Mouse (Mus musculus) CH12.LX (cell line): Measurements from ENCODE around the gene Dupd1. TPM values are rescaled to one million over a fixed set of nuclear protein-coding genes. Genes with fewer than 3 reads are reported as not detected.

Experiments
- DNase-seq: peaks from one replicate; pipeline ENCODE4 v3.0.0-alpha.2; 2013; ENCODE audit errors: extremely low read depth
- H3K27ac ChIP-seq: 2 replicates; pipeline ENCODE4 v1.5.1; 2012; ENCODE audit warnings: low read depth, mild to moderate bottlenecking, control low read depth, moderate library complexity; ENCODE audit not compliant: insufficient read depth
- H3K27me3 ChIP-seq: replicated peaks from 2 replicates; pipeline ENCODE3; 2012; ENCODE audit warnings: inconsistent platforms
- H3K36me3 ChIP-seq, 2 experiments: replicated peaks in 1 of 2; 2 replicates each; pipeline versions ENCODE3 to v1.6.1; 2012; ENCODE audit warnings: inconsistent platforms in 1 of 2, low read length in 1 of 2, mild to moderate bottlenecking in 1 of 2, mixed read lengths in 1 of 2, moderate library complexity in 1 of 2; ENCODE audit not compliant: control insufficient read depth in 1 of 2, insufficient read depth in 1 of 2
- H3K4me1 ChIP-seq, 2 experiments: 2 replicates each; pipeline ENCODE4 v1.6.1; 2012; ENCODE audit warnings: inconsistent platforms in 1 of 2, moderate library complexity in 1 of 2; ENCODE audit not compliant: insufficient read depth in 2 of 2, control insufficient read depth in 1 of 2
- H3K4me2 ChIP-seq: 2 replicates; pipeline ENCODE4 v1.6.1; 2012; ENCODE audit warnings: low read depth, mild to moderate bottlenecking, control low read depth; ENCODE audit not compliant: poor library complexity, insufficient read depth, severe bottlenecking
- H3K4me3 ChIP-seq, 3 experiments: fragments of 150-350 bp in 1 of 3; sonication (generic) in 1 of 3; replicated peaks in 1 of 3; 2 replicates each; pipeline versions ENCODE3 to v1.5.1; 2011 to 2012; ENCODE audit warnings: low read depth in 2 of 3, low read length in 2 of 3, mild to moderate bottlenecking in 2 of 3, moderate library complexity in 2 of 3, control low read depth in 1 of 3, improper control_type of control experiment in 1 of 3, inconsistent platforms in 1 of 3, mixed read lengths in 1 of 3; ENCODE audit not compliant: poor library complexity in 1 of 3
- H3K79me2 ChIP-seq: replicated peaks from 2 replicates; pipeline ENCODE4 v1.6.1; 2012; ENCODE audit warnings: mild to moderate bottlenecking, moderate library complexity; ENCODE audit not compliant: control insufficient read depth, poor library complexity, insufficient read depth, severe bottlenecking; ENCODE audit errors: extremely low read depth
- H3K9ac ChIP-seq: 2 replicates; pipeline ENCODE4 v1.6.1; 2012; ENCODE audit warnings: low read depth, mild to moderate bottlenecking, control low read depth, moderate library complexity; ENCODE audit not compliant: insufficient read depth
- H3K9me3 ChIP-seq: replicated peaks from 2 replicates; pipeline ENCODE3; 2012; ENCODE audit warnings: low read length, inconsistent platforms, mixed read lengths
- BHLHE40 ChIP-seq: IDR thresholded peaks from 2 replicates; pipeline ENCODE4 v1.6.1; 2011; ENCODE audit warnings: mild to moderate bottlenecking, low read depth, low read length, improper control_type of control experiment
- CHD1 ChIP-seq: IDR thresholded peaks from 2 replicates; pipeline ENCODE4 v1.6.1; 2012; ENCODE audit warnings: low read depth, low read length, improper control_type of control experiment, inconsistent platforms
- ELF1 ChIP-seq: IDR thresholded peaks from 2 replicates; pipeline ENCODE4 v1.6.1; 2014; ENCODE audit warnings: low read depth, mild to moderate bottlenecking, inconsistent platforms, low read length, improper control_type of control experiment
- EP300 ChIP-seq: IDR thresholded peaks from 2 replicates; pipeline ENCODE4 v1.6.1; 2011; ENCODE audit warnings: low read length, improper control_type of control experiment
- ETS1 ChIP-seq: conservative IDR thresholded peaks from 2 replicates; pipeline ENCODE4 v1.6.1; 2012; ENCODE audit warnings: low read depth, mild to moderate bottlenecking, inconsistent platforms, low read length, improper control_type of control experiment, moderate library complexity
- GABPA ChIP-seq: IDR thresholded peaks from 2 replicates; pipeline ENCODE4 v1.6.1; 2012; ENCODE audit warnings: low read depth, low read length, improper control_type of control experiment, inconsistent platforms; ENCODE audit not compliant: insufficient replicate concordance
- IRF4 ChIP-seq: IDR thresholded peaks from 2 replicates; pipeline ENCODE4 v1.6.1; 2014; ENCODE audit warnings: low read depth, mild to moderate bottlenecking, inconsistent platforms, low read length, improper control_type of control experiment
- JUN ChIP-seq: IDR thresholded peaks from 2 replicates; pipeline ENCODE4 v1.6.1; 2011; ENCODE audit warnings: low read depth, mild to moderate bottlenecking, low read length, improper control_type of control experiment, moderate library complexity; ENCODE audit not compliant: insufficient read depth
- JUND ChIP-seq: conservative IDR thresholded peaks from 2 replicates; pipeline ENCODE4 v1.6.1; 2011; ENCODE audit warnings: low read depth, low read length, improper control_type of control experiment
- KAT2A ChIP-seq: IDR thresholded peaks from 2 replicates; pipeline ENCODE4 v1.6.1; 2012; ENCODE audit warnings: low read length, improper control_type of control experiment, inconsistent platforms; ENCODE audit not compliant: insufficient replicate concordance
- MAZ ChIP-seq: IDR thresholded peaks from 2 replicates; pipeline ENCODE4 v1.6.1; 2012; ENCODE audit warnings: low read depth, mild to moderate bottlenecking, inconsistent platforms, low read length, improper control_type of control experiment, moderate library complexity
- MEF2A ChIP-seq: IDR thresholded peaks from 2 replicates; pipeline ENCODE4 v1.6.1; 2014; ENCODE audit warnings: low read depth, mild to moderate bottlenecking, inconsistent platforms, low read length, improper control_type of control experiment, borderline replicate concordance
- MXI1 ChIP-seq: IDR thresholded peaks from 2 replicates; pipeline ENCODE4 v1.6.1; 2011; ENCODE audit warnings: mild to moderate bottlenecking, low read depth, low read length, improper control_type of control experiment
- MYC ChIP-seq: IDR thresholded peaks from 2 replicates; pipeline ENCODE4 v1.6.1; 2011; ENCODE audit warnings: low read depth, mild to moderate bottlenecking, improper control_type of control experiment, low read length
- RCOR1 ChIP-seq: conservative IDR thresholded peaks from 2 replicates; pipeline ENCODE4 v1.6.1; 2012; ENCODE audit warnings: low read depth, mild to moderate bottlenecking, inconsistent platforms, low read length, improper control_type of control experiment
- USF1 ChIP-seq: IDR thresholded peaks from 2 replicates; pipeline ENCODE4 v1.6.1; 2014; ENCODE audit warnings: low read depth, mild to moderate bottlenecking, inconsistent platforms, low read length, improper control_type of control experiment
- USF2 ChIP-seq: conservative IDR thresholded peaks from 2 replicates; pipeline ENCODE4 v1.6.1; 2011; ENCODE audit warnings: low read depth, low read length, improper control_type of control experiment
- ZC3H11A ChIP-seq: IDR thresholded peaks from 2 replicates; pipeline ENCODE4 v1.6.1; 2012; ENCODE audit warnings: low read depth, mild to moderate bottlenecking, inconsistent platforms, low read length, improper control_type of control experiment
- dilution Hi-C: fragments of 300-500 bp; cut with MboI; formaldehyde crosslinking; loops from 2 replicates; pipeline ENCODE4 v1.14.3; 2020; ENCODE audit warnings: low sequenced_read_pairs; ENCODE audit not compliant: extremely low pct_unique_long_range_greater_than_20kb, extremely low pct_ligation_motif_present
- in situ Hi-C: fragments of 300-500 bp; cut with MboI; formaldehyde crosslinking; loops from 3 replicates; pipeline ENCODE4 v1.14.3; 2019; ENCODE audit warnings: low sequenced_read_pairs, low pct_ligation_motif_present, low pct_unique_long_range_greater_than_20kb, mixed read lengths
- polyA plus RNA-seq: library from polyadenylated mRNA; unstranded; fragments of >175 nt; gene quantifications from 2 replicates; pipeline ENCODE4 v1.2.1, GENCODE M21; 2012; ENCODE audit warnings: low read depth; ENCODE audit not compliant: insufficient read length
- total RNA-seq, 2 experiments: library from RNA; depleted of rRNA; stranded (reverse); fragments of 300-350 nt in 1 of 2; fragments of >200 nt in 1 of 2; gene quantifications; 2 replicates each; pipeline ENCODE4 v1.2.3; 2012 to 2014

The Dupd1 gene
- total and polyA plus RNA-seq, 3 experiments = not detected

- no peak overlapping the region for H3K27ac ChIP-seq
- no peaks in the 10 kb centered on the region for H3K36me3 ChIP-seq
- in situ Hi-C loops (no loop called here), dilution Hi-C loops (no loop called here)
- no peak overlapping the region for H3K9ac ChIP-seq
- no peaks in the 10 kb centered on the region for H3K79me2 ChIP-seq
- no peak overlapping the region for H3K4me3 ChIP-seq
- no peak overlapping the region for H3K4me2 ChIP-seq
- no peak for DNase-seq
- H3K27me3 ChIP-seq = no peaks in the 10 kb centered on the region
- H3K9me3 ChIP-seq = no peaks in the 10 kb centered on the region
- no peaks in the 10 kb centered on the region; a peak in 1 of 4 replicates for H3K4me1 ChIP-seq
- TF ChIP-seq CHD1 (no peak), MAZ (no peak), JUND (no peak), IRF4 (no peak), KAT2A (no peak), RCOR1 (no peak), MEF2A (no peak), ELF1 (no peak), ZC3H11A (no peak), JUN (no peak), ETS1 (no peak), MXI1 (no peak), BHLHE40 (no peak), EP300 (no peak), GABPA (no peak)
- TF ChIP-seq, all 38 proteins: peak for 0
Observed at GRCm38 (mm10) chr14:21722021-21722698, 7.8 kb upstream of the Dupd1 start.

- TF ChIP-seq USF1 (no peak), USF2 (no peak), MYC (no peak), ETS1 (no peak)
- H3K4me1 ChIP-seq = no peaks in the 10 kb centered on the region; a peak in 1 of 4 replicates
- H3K9me3 ChIP-seq = no peaks in the 10 kb centered on the region
- in situ Hi-C loops = no loop called here
- H3K27me3 ChIP-seq = no peaks in the 10 kb centered on the region
- DNase-seq = no peak
- H3K79me2 ChIP-seq = no peaks in the 10 kb centered on the region
- H3K4me2 ChIP-seq = no peak overlapping the region
- H3K4me3 ChIP-seq = no peak overlapping the region
- no peaks in the 10 kb centered on the region for H3K36me3 ChIP-seq
- dilution Hi-C loops = no loop called here
- H3K27ac ChIP-seq = no peak overlapping the region
- no peak overlapping the region for H3K9ac ChIP-seq
Observed at GRCm38 (mm10) chr14:21720430-21721205, 6.2 kb upstream of the Dupd1 start.
